Comparison of ENCODE assay signal across 8 mouse cellular contexts in genomic region chr7:144552274-144552673, GRCm38 (mm10). TPM values are rescaled to one million over a fixed set of nuclear protein-coding genes. Genes with fewer than 3 reads are reported as not detected.
DNase-seq lines count a peak whose midpoint lies in the region; ATAC-seq and TF ChIP-seq lines count a peak whose summit lies in the region.
"Had no signal": no experiment of that assay in that cellular context is flagged by ENCODE, and none has a peak within 500 bp of the region (broad histone marks: within the 10 kb centered on the region; RNA-seq: fewer than 3 reads in every experiment).

No protein-coding gene starts in this region.

- no peak for TF ChIP-seq POLR2A in small intestine, adult 2 months (IDR thresholded peaks at IDR 0.05; ENCODE audit: low read depth, low read length)

- peak overlapping the region; percentile 98 for H3K9ac ChIP-seq in lung, embryonic 15.5 days
- peak overlapping the region; percentile 99 for H3K9ac ChIP-seq in forebrain, embryonic 12.5 days
- peak overlapping the region; percentile 84; the same call in 1 of the 2 replicates for H3K9ac ChIP-seq in limb, embryonic 11.5 days (ENCODE audit: low read length)

- H3K9me3 ChIP-seq in lung, embryonic 15.5 days, result no peaks in the 10 kb centered on the region
- H3K9me3 ChIP-seq in forebrain, embryonic 12.5 days, result no peaks in the 10 kb centered on the region
- no peaks in the 10 kb centered on the region for H3K9me3 ChIP-seq in limb, embryonic 11.5 days (ENCODE audit: control insufficient read depth, low read length)

- TF ChIP-seq CTCF in small intestine, adult 2 months (IDR thresholded peaks at IDR 0.05; ENCODE audit: extremely low read depth, insufficient read length, insufficient replicate concordance, low read depth, low read length), result no peak

- ATAC-seq in lung, embryonic 15.5 days (ENCODE audit: borderline replicate concordance, extremely low read depth, low FRiP score, low TSS enrichment), result no peak
- no peak for ATAC-seq in forebrain, embryonic 12.5 days (ENCODE audit: low FRiP score)
- ATAC-seq in limb, embryonic 11.5 days (ENCODE audit: insufficient number of reproducible peaks, low FRiP score, low TSS enrichment, low read depth), result no peak

- H3K4me2 ChIP-seq in lung, embryonic 15.5 days, result peak overlapping the region; percentile 66
- H3K4me2 ChIP-seq in forebrain, embryonic 12.5 days, result peak overlapping the region; percentile 85
- H3K4me2 ChIP-seq in limb, embryonic 11.5 days (ENCODE audit: low read depth, severe bottlenecking), result peak overlapping the region; percentile 80; the same call in 1 of the 2 replicates

- H3K27me3 ChIP-seq in lung, embryonic 15.5 days, result no peaks in the 10 kb centered on the region; the same call in 1 of the 2 replicates
- peaks cover 24% of the 10 kb centered on the region for H3K27me3 ChIP-seq in forebrain, embryonic 12.5 days
- no peaks in the 10 kb centered on the region for H3K27me3 ChIP-seq in limb, embryonic 11.5 days (ENCODE audit: control insufficient read depth, insufficient read depth, low read length)
- H3K27me3 ChIP-seq in small intestine, adult 2 months (ENCODE audit: control insufficient read depth, insufficient read depth, low read length), result no peaks in the 10 kb centered on the region

- 84% methylated on average over 8 of the region's 8 CpGs for WGBS in lung, embryonic 15.5 days
- WGBS in forebrain, embryonic 12.5 days, result 91% methylated on average over 8 of the region's 8 CpGs
- 92% methylated on average over 8 of the region's 8 CpGs for WGBS in limb, embryonic 11.5 days
- 86% methylated on average over 8 of the region's 8 CpGs for WGBS in small intestine, adult 2 months

- H3K4me1 ChIP-seq in lung, embryonic 15.5 days, result peaks cover 15% of the 10 kb centered on the region
- H3K4me1 ChIP-seq in forebrain, embryonic 12.5 days, result peaks cover 32% of the 10 kb centered on the region
- H3K4me1 ChIP-seq in limb, embryonic 11.5 days (ENCODE audit: control insufficient read depth, insufficient read depth, low read length), result peaks cover 7% of the 10 kb centered on the region; the same call in 1 of the 2 replicates
- peaks cover 6% of the 10 kb centered on the region; the same call in 1 of the 2 replicates for H3K4me1 ChIP-seq in small intestine, adult 2 months (ENCODE audit: control insufficient read depth, insufficient read depth, insufficient read length, low read length)

- DNase-seq in lung, postnatal 4 days, result no peak
- DNase-seq in limb, embryonic 11.5 days (ENCODE audit: low spot score), result no peak
- no peak for DNase-seq in gastrocnemius, postnatal 36 days
- DNase-seq in gastrocnemius, adult 8-10 months (ENCODE audit: low spot score in 2 of 2), result no peak
- DNase-seq: retina, postnatal 1 day had no signal

- peak overlapping the region; percentile 97 for H3K4me3 ChIP-seq in lung, embryonic 15.5 days
- peak overlapping the region; percentile 98 for H3K4me3 ChIP-seq in forebrain, embryonic 12.5 days (replicated peaks)
- peak overlapping the region; percentile 88; the same call in 1 of the 2 replicates for H3K4me3 ChIP-seq in limb, embryonic 11.5 days (ENCODE audit: low read depth, low read length)
- H3K4me3 ChIP-seq in small intestine, adult 2 months (ENCODE audit: low read depth, low read length), result 0 out of 2 replicates have a peak overlapping the region, but pooled peaks have one; percentile 90

- intact Hi-C loops in gastrocnemius, postnatal 36 days (cut with DNase I), result loop anchor here (5.0 kb wide), 1 partner anchor 35 kb away; no protein-coding TSS in a partner anchor

- H3K27ac ChIP-seq in lung, embryonic 15.5 days, result no peak overlapping the region
- no peak overlapping the region for H3K27ac ChIP-seq in forebrain, embryonic 12.5 days
- no peak overlapping the region for H3K27ac ChIP-seq in limb, embryonic 11.5 days (replicated peaks; ENCODE audit: low read depth, low read length)
- H3K27ac ChIP-seq in small intestine, adult 2 months (ENCODE audit: insufficient read depth, low read depth, low read length), result no peak overlapping the region

- H3K36me3 ChIP-seq in lung, embryonic 15.5 days, result peaks cover 29% of the 10 kb centered on the region
- H3K36me3 ChIP-seq in forebrain, embryonic 12.5 days (replicated peaks), result peaks cover 30% of the 10 kb centered on the region
- peaks cover 5% of the 10 kb centered on the region; the same call in 1 of the 2 replicates for H3K36me3 ChIP-seq in limb, embryonic 11.5 days (ENCODE audit: control insufficient read depth, insufficient read depth, low read length)
- peaks cover 14% of the 10 kb centered on the region for H3K36me3 ChIP-seq in small intestine, adult 2 months (ENCODE audit: control insufficient read depth, insufficient read depth, low read length)

RNA-seq across cellular contexts. Expression of gene Ppfia1, which starts 1.3 kb away (rescaled TPM):
- polyA plus RNA-seq in lung, embryonic 15.5 days (2015; fragmentation: Nextera tagmentation; extraction: Ambion mirVana), result 33.8 and 35.6 TPM in 2 replicates
- 49.1 and 55.2 TPM in 2 replicates for polyA plus RNA-seq in forebrain, embryonic 12.5 days (2016; fragmentation: Nextera tagmentation; extraction: Ambion mirVana)
- 41.8 and 47.9 TPM in 2 replicates for polyA plus RNA-seq in limb, embryonic 11.5 days (2014; fragmentation: Nextera tagmentation; extraction: Ambion mirVana)
- polyA plus RNA-seq in small intestine, adult 2 months (2012; rRNA removed), result 10.4 and 22.3 TPM in 2 replicates
- total RNA-seq in gastrocnemius, postnatal 36 days (2021), result 10 to 100 TPM; 23.0 to 27.5 TPM
- total RNA-seq in gastrocnemius, adult 8-10 months (2022), result 10 to 100 TPM; 20.8 to 28.2 (median 25.6) TPM

RNA-seq across cellular contexts. Expression of gene Fadd, which starts 30.0 kb away (rescaled TPM):
- 12.4 and 12.5 TPM in 2 replicates for polyA plus RNA-seq in lung, embryonic 15.5 days (2015; fragmentation: Nextera tagmentation; extraction: Ambion mirVana)
- 8.1 and 8.7 TPM in 2 replicates for polyA plus RNA-seq in forebrain, embryonic 12.5 days (2016; fragmentation: Nextera tagmentation; extraction: Ambion mirVana)
- 11.3 and 12.3 TPM in 2 replicates for polyA plus RNA-seq in limb, embryonic 11.5 days (2014; fragmentation: Nextera tagmentation; extraction: Ambion mirVana)
- polyA plus RNA-seq in small intestine, adult 2 months (2012; rRNA removed), result 8.2 and 16.7 TPM in 2 replicates
- total RNA-seq in gastrocnemius, postnatal 36 days (2021), result 1 to 10 TPM; 2.2 to 2.5 TPM
- total RNA-seq in gastrocnemius, adult 8-10 months (2022), result 1 to 10 TPM; 2.1 to 2.7 (median 2.4) TPM
